ENCODE assay signal across 25 mouse cellular contexts in genomic region chr12:3579958-3580530, GRCm38 (mm10). TPM values are rescaled to one million over a fixed set of nuclear protein-coding genes. Genes with fewer than 3 reads are reported as not detected.
DNase-seq lines count a peak whose midpoint lies in the region; ATAC-seq and TF ChIP-seq lines count a peak whose summit lies in the region.
"Had no signal": no experiment of that assay in that cellular context is flagged by ENCODE, and none has a peak within 500 bp of the region (broad histone marks: within the 10 kb centered on the region; RNA-seq: fewer than 3 reads in every experiment).

No protein-coding gene starts in this region.

- no peak for ATAC-seq in lung, embryonic 14.5 days (ENCODE audit: insufficient read depth)
- ATAC-seq in activated CD4-positive, CD25-positive, alpha-beta regulatory T cell, adult 4 months: peak; percentile 66
- ATAC-seq in liver, postnatal 0 days: no peak
- no peak for ATAC-seq in midbrain, embryonic 14.5 days (ENCODE audit: low FRiP score, low TSS enrichment)
- no peak for ATAC-seq in cerebellum, adult (ENCODE audit: insufficient number of reproducible peaks, low FRiP score, low TSS enrichment)
- ATAC-seq: forebrain, postnatal 0 days; hindbrain, embryonic 16.5 days; intestine, embryonic 15.5 days; Patski had no signal

- no peak overlapping the region for H3K27ac ChIP-seq in lung, embryonic 14.5 days (ENCODE audit: low read depth)
- H3K27ac ChIP-seq in liver, postnatal 0 days (ENCODE audit: low read depth): no peak overlapping the region
- H3K27ac ChIP-seq in midbrain, embryonic 14.5 days (replicated peaks; ENCODE audit: low read depth, low read length): no peak overlapping the region
- H3K27ac ChIP-seq: embryonic facial prominence, embryonic 12.5 days; gastrocnemius, adult 2 months; heart, embryonic 10.5 days; hindbrain, embryonic 12.5 days; intestine, embryonic 15.5 days had no signal

- no peak overlapping the region for H3K9ac ChIP-seq in lung, embryonic 14.5 days
- H3K9ac ChIP-seq in liver, postnatal 0 days (replicated peaks): no peak overlapping the region
- no peak overlapping the region for H3K9ac ChIP-seq in midbrain, embryonic 14.5 days (replicated peaks; ENCODE audit: low read length)
- H3K9ac ChIP-seq: embryonic facial prominence, embryonic 12.5 days; forebrain, postnatal 0 days; hindbrain, embryonic 12.5 days; intestine, embryonic 15.5 days had no signal

- no peaks in the 10 kb centered on the region for H3K9me3 ChIP-seq in lung, embryonic 14.5 days (ENCODE audit: low read depth, low read length)
- H3K9me3 ChIP-seq in liver, postnatal 0 days (ENCODE audit: low read length): no peaks in the 10 kb centered on the region
- H3K9me3 ChIP-seq in midbrain, embryonic 14.5 days (ENCODE audit: control insufficient read depth, low read length): no peaks in the 10 kb centered on the region
- H3K9me3 ChIP-seq: embryonic facial prominence, embryonic 12.5 days; G1E; heart, embryonic 10.5 days; hindbrain, embryonic 12.5 days; intestine, embryonic 15.5 days had no signal

- H3K36me3 ChIP-seq in lung, embryonic 14.5 days (ENCODE audit: insufficient read depth): no peaks in the 10 kb centered on the region
- H3K36me3 ChIP-seq in liver, postnatal 0 days (replicated peaks; ENCODE audit: insufficient read depth, low read length): no peaks in the 10 kb centered on the region
- H3K36me3 ChIP-seq in midbrain, embryonic 14.5 days (ENCODE audit: control insufficient read depth, insufficient read depth, low read length): no peaks in the 10 kb centered on the region
- H3K36me3 ChIP-seq: G1E; heart, embryonic 10.5 days; hindbrain, embryonic 12.5 days; intestine, embryonic 15.5 days had no signal

- no peak overlapping the region for H3K4me3 ChIP-seq in lung, embryonic 14.5 days (ENCODE audit: low read depth, low read length)
- H3K4me3 ChIP-seq in liver, postnatal 0 days (ENCODE audit: low read depth, low read length): no peak overlapping the region
- no peak overlapping the region for H3K4me3 ChIP-seq in midbrain, embryonic 14.5 days (replicated peaks; ENCODE audit: low read depth, low read length)
- H3K4me3 ChIP-seq: embryonic facial prominence, embryonic 12.5 days; gastrocnemius, adult 2 months; heart, embryonic 10.5 days; hindbrain, embryonic 12.5 days; intestine, embryonic 15.5 days had no signal

- no peak overlapping the region for H3K4me2 ChIP-seq in lung, embryonic 14.5 days
- no peak overlapping the region for H3K4me2 ChIP-seq in liver, postnatal 0 days (ENCODE audit: low read depth, low read length)
- no peak overlapping the region for H3K4me2 ChIP-seq in midbrain, embryonic 14.5 days (ENCODE audit: low read length)
- H3K4me2 ChIP-seq: embryonic facial prominence, embryonic 12.5 days; hindbrain, embryonic 12.5 days; intestine, embryonic 15.5 days had no signal

- no peaks in the 10 kb centered on the region for H3K27me3 ChIP-seq in lung, embryonic 14.5 days (ENCODE audit: insufficient read depth, low read length)
- no peaks in the 10 kb centered on the region for H3K27me3 ChIP-seq in liver, postnatal 0 days (ENCODE audit: insufficient read depth, low read length)
- H3K27me3 ChIP-seq in midbrain, embryonic 14.5 days (ENCODE audit: control insufficient read depth, insufficient read depth, low read length): no peaks in the 10 kb centered on the region
- H3K27me3 ChIP-seq: embryonic facial prominence, embryonic 12.5 days; hindbrain, embryonic 12.5 days; intestine, embryonic 15.5 days; Patski had no signal

- no peaks in the 10 kb centered on the region; the same call in 1 of the 2 replicates for H3K4me1 ChIP-seq in lung, embryonic 14.5 days (ENCODE audit: insufficient read depth)
- H3K4me1 ChIP-seq in liver, postnatal 0 days (ENCODE audit: insufficient read depth): peaks cover 17% of the 10 kb centered on the region; the same call in 1 of the 2 replicates
- no peaks in the 10 kb centered on the region for H3K4me1 ChIP-seq in midbrain, embryonic 14.5 days (ENCODE audit: control insufficient read depth, insufficient read depth, low read length)
- H3K4me1 ChIP-seq: intestine, embryonic 15.5 days had no signal

- WGBS in lung, embryonic 14.5 days: 37% methylated on average over 2 of the region's 2 CpGs
- WGBS in liver, postnatal 0 days (ENCODE audit: insufficient replicate concordance): 41% methylated on average over 2 of the region's 2 CpGs
- 94% methylated on average over 2 of the region's 2 CpGs for WGBS in midbrain, embryonic 14.5 days

- no peak for TF ChIP-seq EP300 in liver, postnatal 0 days (IDR thresholded peaks at IDR 0.05; ENCODE audit: low read depth)

- no peak for TF ChIP-seq CTCF in lung, embryonic 14.5 days (IDR thresholded peaks at IDR 0.05; ENCODE audit: low read depth)
- no peak for TF ChIP-seq CTCF in liver, postnatal 0 days (IDR thresholded peaks at IDR 0.05; ENCODE audit: low read depth)

- DNase-seq in lung, embryonic 14.5 days: peak; percentile 59
- DNase-seq in lung, adult 18-20 months: no peak
- peak; percentile 40 for DNase-seq in CD4-positive, CD25-positive, alpha-beta regulatory T cell, adult 2 months (ENCODE audit: low read depth, low spot score)
- DNase-seq in liver, postnatal 0 days: no peak
- DNase-seq in midbrain, embryonic 14.5 days: no peak
- DNase-seq: adrenal gland, adult 2 months; adrenal gland, postnatal 25 days; cerebellum, adult 11 months; cerebellum, adult 8-10 months; cerebellum, postnatal 14 days; forebrain, postnatal 0 days; gastrocnemius, adult 2 months; gastrocnemius, postnatal 25 days; heart, postnatal 10 days; heart, postnatal 4 days; kidney, adult 18-20 months had no signal

RNA-seq across cellular contexts. Expression of gene Dtnb, which starts 7.9 kb away (rescaled TPM):
- polyA plus RNA-seq in lung, embryonic 14.5 days (2014; fragmentation: Nextera tagmentation; extraction: Ambion mirVana): 36.5 and 41.1 TPM in 2 replicates
- polyA plus RNA-seq in activated CD4-positive, CD25-positive, alpha-beta regulatory T cell, adult 4 months (2017; shearing (Covaris generic)): 10 to 100 TPM; 20.2 to 20.4 TPM
- polyA plus RNA-seq in liver, postnatal 0 days (2015; fragmentation: Nextera tagmentation; extraction: Ambion mirVana): 15.7 and 16.2 TPM in 2 replicates
- 46.7 and 50.9 TPM in 2 replicates for polyA plus RNA-seq in midbrain, embryonic 14.5 days (2014; fragmentation: Nextera tagmentation; extraction: Ambion mirVana)
- polyA plus RNA-seq: G1E had no signal

Comparison
In these comparisons a context has a peak if more than half of its experiments do, and no peak if none do; other contexts are left out.
1. DNase-seq: peak in lung, embryonic 14.5 days (single experiment) and CD4-positive, CD25-positive, alpha-beta regulatory T cell, adult 2 months (single experiment); none in lung, adult 18-20 months (0 of 2), liver, postnatal 0 days (single experiment) and midbrain, embryonic 14.5 days (single experiment).